Mouse (Mus musculus) lung, embryonic 14.5 days (tissue): Measurements from ENCODE around the gene Fgf12. TPM values are rescaled to one million over a fixed set of nuclear protein-coding genes. Genes with fewer than 3 reads are reported as not detected.

ENCODE experiments used
- ATAC-seq: fragments of 200-750 bp; cut with Nextera tagmentation; 2 replicates; pipeline ENCODE4 v1.8.0; 2017; ENCODE audit warnings: mild to moderate bottlenecking, moderate TSS enrichment, moderate library complexity; ENCODE audit not compliant: insufficient read depth
- DNase-seq: peaks from one replicate; pipeline ENCODE4 v3.0.0-alpha.2; 2015
- H3K27ac ChIP-seq: fragments of 300-500 bp; sonication (generic); 2 replicates; pipeline ENCODE4 v1.5.1; 2014; ENCODE audit warnings: low read depth, mild to moderate bottlenecking, moderate library complexity
- H3K27me3 ChIP-seq: fragments of 300-500 bp; sonication (generic); 2 replicates; pipeline ENCODE4 v1.6.1; 2014; ENCODE audit warnings: low read length, control low read depth; ENCODE audit not compliant: insufficient read depth
- H3K36me3 ChIP-seq: fragments of 300-500 bp; sonication (generic); 2 replicates; pipeline ENCODE4 v1.6.1; 2014; ENCODE audit warnings: control low read depth; ENCODE audit not compliant: insufficient read depth
- H3K4me1 ChIP-seq: fragments of 300-500 bp; sonication (generic); 2 replicates; pipeline ENCODE4 v1.6.1; 2014; ENCODE audit warnings: antibody characterized with exemption, control low read depth; ENCODE audit not compliant: insufficient read depth
- H3K4me2 ChIP-seq: fragments of 300-500 bp; sonication (generic); 2 replicates; pipeline ENCODE4 v1.6.1; 2014; ENCODE audit warnings: mild to moderate bottlenecking
- H3K4me3 ChIP-seq: fragments of 300-500 bp; sonication (generic); 2 replicates; pipeline ENCODE4 v1.5.1; 2014; ENCODE audit warnings: low read depth, low read length
- H3K9ac ChIP-seq: fragments of 300-500 bp; sonication (generic); 2 replicates; pipeline ENCODE4 v1.6.1; 2014
- H3K9me3 ChIP-seq: fragments of 300-500 bp; sonication (generic); 2 replicates; pipeline ENCODE4 v1.6.1; 2016; ENCODE audit warnings: low read depth, low read length, control low read depth
- CTCF ChIP-seq: IDR thresholded peaks from 2 replicates; pipeline ENCODE4 v1.5.1; 2016; ENCODE audit warnings: antibody characterized with exemption, low read depth
- WGBS: fragments of 180-500 bp; shearing (Covaris S2); extraction: QIAGEN DNeasy Blood & Tissue Kit; methylation state at CpG from one replicate; pipeline ENCODE4 v1.1.7; 2014; 5-methylcytosine and 5-hydroxymethylcytosine counted together
- polyA plus RNA-seq: library from polyadenylated mRNA; unstranded; fragments of >200 nt; fragmentation: Nextera tagmentation; extraction: Ambion mirVana; gene quantifications from 2 replicates; pipeline ENCODE4 v1.2.1, GENCODE M21; 2014

The Fgf12 gene
- polyA plus RNA-seq, 1 experiment from 2014 or later = 1.6 TPM

DNA sequence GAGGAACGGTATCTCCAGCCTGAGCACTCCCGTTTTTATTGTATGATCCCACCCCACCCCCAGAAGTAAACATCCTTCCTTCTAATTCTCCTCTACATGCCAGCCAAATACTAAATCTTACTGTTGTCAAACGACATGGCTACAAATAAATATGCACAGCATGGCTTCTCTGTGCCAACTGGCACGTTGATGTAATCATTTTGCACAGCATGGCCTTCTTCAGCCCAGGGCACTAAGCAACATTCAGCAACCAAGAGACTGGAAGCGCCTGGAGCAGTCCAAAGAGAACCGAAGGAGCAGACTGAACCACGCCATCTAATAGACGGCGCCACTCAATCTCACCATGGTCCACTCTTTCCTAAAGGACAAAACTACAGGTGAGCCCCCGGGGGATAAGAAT lies 100.2 kb downstream of the Fgf12 start:
- no peaks in the 10 kb centered on the region for H3K4me1 ChIP-seq

DNA sequence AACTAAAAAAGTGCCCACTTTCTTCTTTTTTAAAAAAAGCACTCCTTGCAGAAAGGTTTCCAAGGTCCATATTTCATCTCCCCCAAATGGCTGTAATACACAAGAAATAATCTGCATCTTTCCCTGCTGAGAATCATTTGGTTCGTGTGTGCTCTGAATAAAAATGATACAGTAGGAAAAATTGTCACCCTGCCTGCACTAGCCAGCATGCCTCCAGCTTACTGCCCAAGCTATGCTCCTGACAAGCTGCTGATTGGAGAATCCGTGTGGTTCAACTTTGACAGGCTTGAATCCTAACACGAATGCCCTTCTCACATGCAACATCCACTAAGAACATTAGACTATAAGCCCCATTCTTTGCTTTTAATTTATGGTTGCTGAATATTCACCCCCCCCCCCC lies 102.3 kb downstream of the Fgf12 start:
- no peaks in the 10 kb centered on the region for H3K36me3 ChIP-seq
- no peak for TF ChIP-seq CTCF
- no peaks in the 10 kb centered on the region for H3K4me1 ChIP-seq
- no peak overlapping the region for H3K9ac ChIP-seq
- 50% methylated on average over 3 of the region's 3 CpGs for WGBS
- no peaks in the 10 kb centered on the region for H3K9me3 ChIP-seq
- no peaks in the 10 kb centered on the region for H3K27me3 ChIP-seq
- H3K27ac ChIP-seq = no peak overlapping the region
- ATAC-seq (no peak), DNase-seq (no peak)
- no peak overlapping the region for H3K4me2 ChIP-seq
- no peak overlapping the region for H3K4me3 ChIP-seq

More for the DNA sequence above, 100.2 kb downstream of the Fgf12 start:
- Histone ChIP-seq H3K4me3 (no peak overlapping the region), H3K27me3 (no peaks in the 10 kb centered on the region), H3K9ac (no peak overlapping the region), H3K4me2 (no peak overlapping the region), H3K36me3 (no peaks in the 10 kb centered on the region), H3K9me3 (no peaks in the 10 kb centered on the region), H3K27ac (no peak overlapping the region)
- ATAC-seq (no peak), DNase-seq (no peak)
- 87% methylated on average over 10 of the region's 10 CpGs for WGBS
- no peak for TF ChIP-seq CTCF

DNA sequence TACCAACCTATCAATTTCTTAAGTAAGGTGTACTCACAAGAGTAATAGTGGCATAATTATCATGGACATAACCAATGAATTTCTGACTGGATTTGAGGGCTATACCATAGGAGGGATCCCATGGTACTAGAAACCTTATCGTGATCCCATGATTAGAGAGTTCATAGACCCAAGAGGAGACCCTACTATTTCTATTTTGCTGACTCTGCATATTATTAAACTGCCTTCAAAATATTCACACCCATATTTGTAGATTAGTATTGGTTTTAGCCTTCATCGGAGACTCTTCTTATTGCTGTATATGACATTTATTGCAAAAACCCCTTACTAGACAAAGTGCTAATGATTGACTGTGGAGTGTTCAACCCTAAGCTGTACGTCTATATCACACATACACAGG lies 107.8 kb downstream of the Fgf12 start:
- no peak for TF ChIP-seq CTCF
- H3K27me3 ChIP-seq = no peaks in the 10 kb centered on the region
- no peaks in the 10 kb centered on the region for H3K4me1 ChIP-seq
- 88% methylated on average over 3 of the region's 3 CpGs for WGBS
- no peaks in the 10 kb centered on the region for H3K36me3 ChIP-seq
- H3K9ac ChIP-seq = no peak overlapping the region
- no peak for DNase-seq
- H3K4me3 ChIP-seq = no peak overlapping the region
- H3K9me3 ChIP-seq = no peaks in the 10 kb centered on the region
- H3K4me2 ChIP-seq = no peak overlapping the region
- H3K27ac ChIP-seq = no peak overlapping the region
- no peak for ATAC-seq

DNA sequence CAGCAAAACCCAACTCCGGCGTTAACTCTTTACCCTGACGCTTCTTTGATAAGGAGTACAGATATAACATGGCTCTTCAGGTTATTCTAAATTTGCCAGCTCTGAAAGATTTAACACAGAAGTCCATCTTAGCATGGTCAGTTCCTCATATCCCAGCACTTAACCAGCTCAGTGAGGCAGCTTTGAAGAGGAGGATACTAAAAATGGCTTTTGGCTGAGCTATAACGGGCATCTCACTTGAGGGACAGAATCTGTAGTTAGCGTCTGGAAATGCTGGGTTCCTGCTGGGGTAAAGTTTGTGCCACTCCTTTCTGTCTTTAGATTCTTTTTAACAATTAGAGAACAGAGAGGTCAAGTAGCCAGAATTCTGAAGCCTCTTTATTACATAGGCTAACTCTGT lies 121.1 kb downstream of the Fgf12 start:
- no peak for ATAC-seq
- Histone ChIP-seq H3K27me3 (no peaks in the 10 kb centered on the region), H3K27ac (no peak overlapping the region), H3K36me3 (no peaks in the 10 kb centered on the region), H3K4me2 (no peak overlapping the region), H3K9me3 (no peaks in the 10 kb centered on the region), H3K9ac (no peak overlapping the region), H3K4me1 (no peaks in the 10 kb centered on the region), H3K4me3 (no peak overlapping the region)
- DNase-seq = no peak
- 84% methylated on average over 5 of the region's 5 CpGs for WGBS
- TF ChIP-seq CTCF = no peak

DNA sequence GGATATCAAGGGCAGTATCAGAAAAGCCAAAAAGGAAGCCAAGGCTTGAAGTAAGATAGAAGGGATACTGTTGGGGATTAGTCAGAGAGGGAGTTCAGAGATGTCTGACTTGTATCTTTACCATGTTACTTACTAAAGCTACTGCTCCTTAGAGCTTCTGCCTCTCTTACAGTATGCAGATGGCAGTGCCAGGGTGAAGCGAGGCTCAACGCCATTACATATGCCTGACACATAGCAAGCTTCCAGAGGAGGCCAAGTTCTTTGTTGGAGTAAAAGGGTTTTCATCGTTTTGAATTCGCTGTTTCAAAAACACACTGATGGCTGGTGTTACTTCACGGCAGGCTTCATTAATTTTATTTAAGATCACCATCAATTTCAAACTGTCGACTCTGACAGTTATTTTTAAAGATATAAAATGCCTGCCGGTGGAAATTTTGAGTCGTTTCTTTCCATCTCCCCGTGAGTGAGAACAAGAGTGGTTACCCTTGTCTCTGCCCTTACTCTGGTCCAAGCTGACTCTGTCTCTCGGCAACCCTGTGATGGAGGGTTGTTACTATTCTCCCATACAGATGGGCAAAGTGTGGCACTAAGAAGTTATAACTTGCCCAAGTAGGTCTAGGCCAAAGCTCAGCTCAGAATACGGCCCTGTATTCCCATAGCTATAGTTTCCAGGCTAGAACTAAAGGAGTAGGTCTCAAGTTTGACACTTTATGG lies 121.9 kb downstream of the Fgf12 start:
- H3K36me3 ChIP-seq = no peaks in the 10 kb centered on the region

DNA sequence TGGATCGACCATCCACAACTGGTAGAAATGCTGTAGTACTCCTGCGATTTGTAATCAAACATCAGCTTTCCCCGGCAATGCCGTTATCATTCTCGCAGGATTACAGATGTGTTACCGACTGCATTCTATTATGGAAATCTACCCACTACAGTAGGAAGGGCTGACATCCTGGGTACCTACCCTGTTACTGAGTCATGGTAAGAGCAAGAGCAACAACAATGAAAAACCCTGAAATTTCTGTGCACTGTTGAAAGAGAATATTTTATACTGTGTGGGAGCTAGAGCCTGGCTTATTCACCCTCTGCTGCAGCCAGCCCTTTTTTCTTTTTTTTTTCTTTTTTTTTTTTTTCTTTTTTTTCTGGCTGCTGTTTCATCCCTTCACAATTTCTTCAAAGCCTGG lies 126.6 kb downstream of the Fgf12 start:
- H3K27ac ChIP-seq = no peak overlapping the region
- no peaks in the 10 kb centered on the region for H3K9me3 ChIP-seq
- no peak for TF ChIP-seq CTCF
- H3K9ac ChIP-seq = no peak overlapping the region
- H3K27me3 ChIP-seq = no peaks in the 10 kb centered on the region
- no peaks in the 10 kb centered on the region for H3K36me3 ChIP-seq
- H3K4me2 ChIP-seq = no peak overlapping the region
- WGBS = 72% methylated on average over 6 of the region's 6 CpGs
- H3K4me1 ChIP-seq = no peaks in the 10 kb centered on the region
- H3K4me3 ChIP-seq = no peak overlapping the region
- no peak for DNase-seq
- no peak for ATAC-seq

More for the DNA sequence above, 121.9 kb downstream of the Fgf12 start:
- Histone ChIP-seq H3K4me3 (no peak overlapping the region), H3K4me2 (no peak overlapping the region), H3K9ac (no peak overlapping the region), H3K9me3 (no peaks in the 10 kb centered on the region), H3K27me3 (no peaks in the 10 kb centered on the region), H3K27ac (no peak overlapping the region), H3K4me1 (no peaks in the 10 kb centered on the region)
- no peak for DNase-seq
- no peak for TF ChIP-seq CTCF
- ATAC-seq = no peak
- WGBS = 75% methylated on average over 11 of the region's 11 CpGs

DNA sequence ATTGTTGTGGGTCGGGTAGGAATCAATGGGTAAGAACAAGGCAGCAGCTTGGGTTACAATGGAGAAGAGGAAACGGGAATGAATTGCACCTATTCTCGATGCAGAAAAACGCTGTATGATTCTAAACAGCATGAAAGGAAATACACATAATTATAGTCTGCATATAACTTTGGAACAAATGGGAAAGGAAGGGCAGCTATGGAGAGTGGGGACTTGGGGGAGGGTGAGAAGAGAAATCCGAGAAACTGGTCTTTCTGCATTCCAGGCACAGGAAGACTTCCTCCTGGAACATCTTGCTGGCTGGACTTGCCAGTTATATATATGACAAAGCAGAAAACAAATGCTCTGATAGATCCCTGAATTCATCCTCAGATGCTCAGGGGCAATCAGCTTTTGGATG lies 127.2 kb downstream of the Fgf12 start:
- H3K4me2 ChIP-seq = no peak overlapping the region
- peak; percentile 7 for DNase-seq
- no peak overlapping the region for H3K9ac ChIP-seq
- H3K9me3 ChIP-seq = no peaks in the 10 kb centered on the region
- no peak for ATAC-seq
- no peaks in the 10 kb centered on the region for H3K27me3 ChIP-seq
- TF ChIP-seq CTCF = no peak
- no peak overlapping the region for H3K27ac ChIP-seq
- no peak overlapping the region for H3K4me3 ChIP-seq
- WGBS = 60% methylated on average over 5 of the region's 5 CpGs
- H3K36me3 ChIP-seq = no peaks in the 10 kb centered on the region
- H3K4me1 ChIP-seq = no peaks in the 10 kb centered on the region
